24 mouse cellular contexts compared by ENCODE assay signal in the genomic region with DNA sequence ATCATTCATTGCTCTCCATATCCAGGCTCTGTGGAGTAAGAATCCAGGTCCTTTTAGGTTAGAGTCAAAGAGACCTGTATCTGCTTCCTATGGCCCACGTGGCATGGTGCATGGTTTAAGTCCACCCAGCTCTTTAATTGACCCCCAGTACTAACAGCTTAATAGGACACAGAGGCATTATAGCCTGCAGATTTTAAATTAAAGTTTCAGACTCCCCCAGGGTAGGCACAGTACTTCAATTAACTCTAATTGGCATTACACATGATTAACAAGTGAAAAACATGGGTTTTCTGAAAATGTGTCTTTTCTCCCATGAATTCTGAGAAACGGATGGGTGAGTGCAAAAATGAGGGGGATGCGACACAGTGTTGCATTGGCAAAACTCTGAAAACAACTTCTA. TPM values are rescaled to one million over a fixed set of nuclear protein-coding genes. Genes with fewer than 3 reads are reported as not detected.
DNase-seq lines count a peak whose midpoint lies in the region; ATAC-seq and TF ChIP-seq lines count a peak whose summit lies in the region.
"Had no signal": no experiment of that assay in that cellular context is flagged by ENCODE, and none has a peak within 500 bp of the region (broad histone marks: within the 10 kb centered on the region; RNA-seq: fewer than 3 reads in every experiment).

No protein-coding gene starts in this region.

- H3K9ac ChIP-seq in forebrain, embryonic 12.5 days, result no peak overlapping the region
- H3K9ac ChIP-seq in forebrain, embryonic 15.5 days (replicated peaks), result no peak overlapping the region
- H3K9ac ChIP-seq in hindbrain, embryonic 14.5 days, result no peak overlapping the region
- H3K9ac ChIP-seq in forebrain, embryonic 16.5 days (replicated peaks; ENCODE audit: low read depth, low read length), result no peak overlapping the region
- H3K9ac ChIP-seq: embryonic facial prominence, embryonic 12.5 days; embryonic facial prominence, embryonic 15.5 days; intestine, embryonic 15.5 days; kidney, embryonic 15.5 days had no signal

- peak; percentile 73; the same call in 1 of the 2 replicates for ATAC-seq in forebrain, embryonic 12.5 days (ENCODE audit: low FRiP score)
- no peak; the same call in 1 of the 2 replicates for ATAC-seq in forebrain, embryonic 15.5 days (replicated peaks)
- ATAC-seq in hindbrain, embryonic 14.5 days (ENCODE audit: low FRiP score), result peak; percentile 51; the same call in 1 of the 2 replicates
- 0 out of 2 replicates have a peak, but pooled peaks have one; percentile 55 for ATAC-seq in forebrain, embryonic 16.5 days
- no peak for ATAC-seq in cerebellum, adult (ENCODE audit: insufficient number of reproducible peaks, low FRiP score, low TSS enrichment)
- ATAC-seq: intestine, embryonic 15.5 days had no signal

- no peaks in the 10 kb centered on the region for H3K4me1 ChIP-seq in forebrain, embryonic 12.5 days
- H3K4me1 ChIP-seq in forebrain, embryonic 15.5 days, result 0 out of 2 replicates have a peak, but pooled peaks cover 3% of the 10 kb centered on the region
- H3K4me1 ChIP-seq in hindbrain, embryonic 14.5 days (replicated peaks; ENCODE audit: control insufficient read depth, insufficient read depth, low read length), result no peaks in the 10 kb centered on the region
- no peaks in the 10 kb centered on the region for H3K4me1 ChIP-seq in hindbrain, embryonic 10.5 days (replicated peaks)
- H3K4me1 ChIP-seq in forebrain, embryonic 16.5 days (replicated peaks; ENCODE audit: control insufficient read depth, insufficient read depth, low read length), result peaks cover 2% of the 10 kb centered on the region; the same call in 1 of the 2 replicates
- H3K4me1 ChIP-seq: embryonic facial prominence, embryonic 12.5 days; embryonic facial prominence, embryonic 15.5 days; intestine, embryonic 15.5 days had no signal

- H3K27ac ChIP-seq in forebrain, embryonic 12.5 days, result no peak overlapping the region
- no peak overlapping the region for H3K27ac ChIP-seq in forebrain, embryonic 15.5 days (replicated peaks)
- H3K27ac ChIP-seq in hindbrain, embryonic 14.5 days, result no peak overlapping the region
- no peak overlapping the region for H3K27ac ChIP-seq in hindbrain, embryonic 10.5 days
- no peak overlapping the region for H3K27ac ChIP-seq in forebrain, embryonic 16.5 days (ENCODE audit: low read length)
- H3K27ac ChIP-seq: embryonic facial prominence, embryonic 12.5 days; embryonic facial prominence, embryonic 15.5 days; gastrocnemius, adult 2 months; intestine, embryonic 15.5 days; kidney, embryonic 15.5 days had no signal

- no peaks in the 10 kb centered on the region for H3K36me3 ChIP-seq in forebrain, embryonic 12.5 days (replicated peaks)
- no peaks in the 10 kb centered on the region for H3K36me3 ChIP-seq in forebrain, embryonic 15.5 days
- no peaks in the 10 kb centered on the region for H3K36me3 ChIP-seq in hindbrain, embryonic 14.5 days (replicated peaks; ENCODE audit: control insufficient read depth, insufficient read depth)
- no peaks in the 10 kb centered on the region for H3K36me3 ChIP-seq in hindbrain, embryonic 10.5 days
- H3K36me3 ChIP-seq in forebrain, embryonic 16.5 days (ENCODE audit: control insufficient read depth, insufficient read depth), result no peaks in the 10 kb centered on the region
- H3K36me3 ChIP-seq: embryonic facial prominence, embryonic 12.5 days; embryonic facial prominence, embryonic 15.5 days; intestine, embryonic 15.5 days; kidney, embryonic 15.5 days had no signal

- no peak overlapping the region for H3K4me3 ChIP-seq in forebrain, embryonic 12.5 days (replicated peaks)
- no peak overlapping the region for H3K4me3 ChIP-seq in forebrain, embryonic 15.5 days
- H3K4me3 ChIP-seq in hindbrain, embryonic 14.5 days (replicated peaks; ENCODE audit: low read length), result no peak overlapping the region
- H3K4me3 ChIP-seq in hindbrain, embryonic 10.5 days, result no peak overlapping the region
- no peak overlapping the region for H3K4me3 ChIP-seq in forebrain, embryonic 16.5 days (replicated peaks; ENCODE audit: low read length)
- H3K4me3 ChIP-seq: embryonic facial prominence, embryonic 12.5 days; embryonic facial prominence, embryonic 15.5 days; gastrocnemius, adult 2 months; intestine, embryonic 15.5 days; kidney, embryonic 15.5 days had no signal

- H3K4me2 ChIP-seq in forebrain, embryonic 12.5 days, result no peak overlapping the region
- H3K4me2 ChIP-seq in forebrain, embryonic 15.5 days (replicated peaks), result no peak overlapping the region
- H3K4me2 ChIP-seq in hindbrain, embryonic 14.5 days (replicated peaks), result no peak overlapping the region
- no peak overlapping the region for H3K4me2 ChIP-seq in forebrain, embryonic 16.5 days (ENCODE audit: low read length)
- H3K4me2 ChIP-seq: embryonic facial prominence, embryonic 12.5 days; embryonic facial prominence, embryonic 15.5 days; heart, embryonic 11.5 days; intestine, embryonic 15.5 days; kidney, embryonic 15.5 days had no signal

- no peak for TF ChIP-seq CTCF in brain, embryonic 14.5 days (IDR thresholded peaks at IDR 0.05; ENCODE audit: borderline replicate concordance, extremely low read depth, insufficient read depth, insufficient read length)

- 51% methylated on average over 3 of the region's 3 CpGs for WGBS in forebrain, embryonic 12.5 days
- 33% methylated on average over 3 of the region's 3 CpGs for WGBS in forebrain, embryonic 15.5 days
- 73% methylated on average over 3 of the region's 3 CpGs for WGBS in hindbrain, embryonic 14.5 days
- 89% methylated on average over 3 of the region's 3 CpGs for WGBS in hindbrain, embryonic 10.5 days
- WGBS in forebrain, embryonic 16.5 days, result 23% methylated on average over 3 of the region's 3 CpGs

- H3K27me3 ChIP-seq in forebrain, embryonic 12.5 days, result no peaks in the 10 kb centered on the region
- no peaks in the 10 kb centered on the region for H3K27me3 ChIP-seq in forebrain, embryonic 15.5 days
- no peaks in the 10 kb centered on the region for H3K27me3 ChIP-seq in hindbrain, embryonic 14.5 days (ENCODE audit: control insufficient read depth, insufficient read depth, low read length)
- H3K27me3 ChIP-seq in hindbrain, embryonic 10.5 days (ENCODE audit: insufficient read depth, poor library complexity, severe bottlenecking), result no peaks in the 10 kb centered on the region
- no peaks in the 10 kb centered on the region for H3K27me3 ChIP-seq in forebrain, embryonic 16.5 days (replicated peaks; ENCODE audit: control insufficient read depth, insufficient read depth, low read length)
- H3K27me3 ChIP-seq: embryonic facial prominence, embryonic 12.5 days; embryonic facial prominence, embryonic 15.5 days; intestine, embryonic 15.5 days; kidney, embryonic 15.5 days had no signal

- DNase-seq in hindbrain, embryonic 14.5 days (ENCODE audit: low spot score), result no peak
- DNase-seq in hindbrain, embryonic 10.5 days (ENCODE audit: low spot score), result no peak
- DNase-seq in brain, embryonic 14.5 days (ENCODE audit: low read depth), result peak; percentile 61
- no peak for DNase-seq in embryo, embryonic 10.5 days (ENCODE audit: low spot score)
- DNase-seq: adrenal gland, adult 2 months; adrenal gland, postnatal 14 days; B cell, adult 2 months; cerebellum, adult 18-20 months; cerebellum, adult 9-10 months; cerebellum, postnatal 14 days; gastrocnemius, adult 2 months; gastrocnemius, postnatal 14 days; heart, adult 11 months; kidney, adult 11 months; kidney, adult 8-10 months had no signal

- no peaks in the 10 kb centered on the region for H3K9me3 ChIP-seq in forebrain, embryonic 12.5 days
- H3K9me3 ChIP-seq in forebrain, embryonic 15.5 days, result no peaks in the 10 kb centered on the region
- H3K9me3 ChIP-seq in hindbrain, embryonic 14.5 days (ENCODE audit: control insufficient read depth, low read length), result no peaks in the 10 kb centered on the region
- no peaks in the 10 kb centered on the region for H3K9me3 ChIP-seq in hindbrain, embryonic 10.5 days
- no peaks in the 10 kb centered on the region for H3K9me3 ChIP-seq in forebrain, embryonic 16.5 days (ENCODE audit: control insufficient read depth, low read length)
- H3K9me3 ChIP-seq: embryonic facial prominence, embryonic 12.5 days; embryonic facial prominence, embryonic 15.5 days; intestine, embryonic 15.5 days; kidney, embryonic 15.5 days had no signal

- no peak for TF ChIP-seq POLR2A in brain, embryonic 14.5 days (IDR thresholded peaks at IDR 0.05; ENCODE audit: borderline replicate concordance, extremely low read depth, insufficient read depth, insufficient read length, poor library complexity, severe bottlenecking)

RNA-seq across cellular contexts. Expression of a gene that starts 54.1 kb away (rescaled TPM):
- 9.6 and 10.5 TPM in 2 replicates for polyA plus RNA-seq in forebrain, embryonic 12.5 days (2016; fragmentation: Nextera tagmentation; extraction: Ambion mirVana)
- polyA plus RNA-seq in forebrain, embryonic 15.5 days (2015; fragmentation: Nextera tagmentation; extraction: Ambion mirVana), result 7.5 and 7.9 TPM in 2 replicates
- 6.1 and 6.3 TPM in 2 replicates for polyA plus RNA-seq in hindbrain, embryonic 14.5 days (2014; fragmentation: Nextera tagmentation; extraction: Ambion mirVana)
- 8.5 and 9.8 TPM in 2 replicates for polyA plus RNA-seq in hindbrain, embryonic 10.5 days (2016; fragmentation: Nextera tagmentation; extraction: Ambion mirVana)
- 8.2 and 8.5 TPM in 2 replicates for polyA plus RNA-seq in brain, embryonic 14.5 days (2012; rRNA removed)
- polyA plus RNA-seq in forebrain, embryonic 16.5 days (2015; fragmentation: Nextera tagmentation; extraction: Ambion mirVana), result 7.8 and 9.8 TPM in 2 replicates

Comparison
In these comparisons a context has a peak if more than half of its experiments do, and no peak if none do; other contexts are left out.
1. ATAC-seq: peak in forebrain, embryonic 12.5 days (single experiment), hindbrain, embryonic 14.5 days (single experiment) and forebrain, embryonic 16.5 days (single experiment); none in forebrain, embryonic 15.5 days (single experiment) and cerebellum, adult (single experiment).